8 mouse cellular contexts compared by ENCODE assay signal in the genomic region with DNA sequence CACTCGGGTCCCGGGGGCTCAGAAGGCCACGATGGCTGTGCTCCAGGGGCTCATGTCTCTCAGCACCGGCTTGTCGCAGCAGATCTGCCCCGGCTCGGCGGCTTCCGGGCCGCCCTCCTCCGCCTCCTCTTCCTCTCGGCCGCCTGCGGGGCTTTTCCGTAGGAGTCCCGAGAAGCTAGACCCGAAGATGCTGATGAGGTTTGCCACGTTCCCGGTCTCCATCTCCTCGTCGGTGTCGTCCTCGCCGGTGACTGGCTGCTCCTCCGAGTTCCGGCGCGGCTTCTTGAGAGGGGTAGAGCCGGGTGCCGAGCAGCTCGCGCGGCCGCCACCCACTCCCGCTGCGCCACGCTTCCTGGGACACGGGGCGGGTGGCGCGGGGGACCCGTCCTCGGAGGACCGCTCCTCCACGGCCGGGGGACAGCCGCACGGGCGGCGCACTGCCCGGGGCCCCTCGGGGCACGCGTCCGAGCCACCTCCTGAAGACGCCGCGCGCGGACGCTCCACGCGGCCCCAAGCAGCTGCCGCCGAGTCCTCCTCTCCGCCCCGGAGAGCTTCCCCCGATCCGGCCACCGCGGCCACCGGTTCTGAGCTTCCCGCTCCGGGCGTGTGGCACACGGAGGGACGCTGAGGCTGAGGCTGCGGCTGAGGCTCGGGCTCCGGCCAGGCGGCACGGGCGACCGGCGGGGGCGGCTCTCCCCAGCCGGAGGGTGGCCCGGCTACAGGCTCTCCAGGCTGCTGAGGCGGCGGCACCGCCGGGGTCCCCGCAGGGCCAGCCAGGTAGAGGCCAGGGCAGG. TPM values are rescaled to one million over a fixed set of nuclear protein-coding genes. Genes with fewer than 3 reads are reported as not detected.
DNase-seq lines count a peak whose midpoint lies in the region; ATAC-seq and TF ChIP-seq lines count a peak whose summit lies in the region.

No protein-coding gene starts in this region.

- H3K27ac ChIP-seq in layer of hippocampus, adult 2 months: peak overlapping the region; percentile 99
- H3K27ac ChIP-seq in limb, embryonic 14.5 days (replicated peaks; ENCODE audit: low read depth, low read length): peak overlapping the region; percentile 79
- H3K27ac ChIP-seq in midbrain, embryonic 16.5 days (ENCODE audit: low read length): peak overlapping the region; percentile 91

- no peaks in the 10 kb centered on the region for H3K27me3 ChIP-seq in limb, embryonic 14.5 days (ENCODE audit: control insufficient read depth, insufficient read depth, low read length)
- no peaks in the 10 kb centered on the region for H3K27me3 ChIP-seq in midbrain, embryonic 16.5 days (ENCODE audit: control insufficient read depth, insufficient read depth, low read depth, low read length)
- H3K27me3 ChIP-seq in splenic B cell, adult 2 months (ENCODE audit: control insufficient read depth, insufficient read depth, low read length, poor library complexity, severe bottlenecking): no peaks in the 10 kb centered on the region

- no peak for TF ChIP-seq CTCF in layer of hippocampus, adult 2 months (conservative IDR thresholded peaks at IDR 0.05)

- H3K4me1 ChIP-seq in limb, embryonic 14.5 days (ENCODE audit: control insufficient read depth, insufficient read depth, low read length): peaks cover 20% of the 10 kb centered on the region
- peaks cover 27% of the 10 kb centered on the region for H3K4me1 ChIP-seq in midbrain, embryonic 16.5 days (ENCODE audit: control insufficient read depth, insufficient read depth, low read length)

- no peaks in the 10 kb centered on the region for H3K36me3 ChIP-seq in limb, embryonic 14.5 days (ENCODE audit: control insufficient read depth, insufficient read depth, low read length)
- no peaks in the 10 kb centered on the region for H3K36me3 ChIP-seq in midbrain, embryonic 16.5 days (ENCODE audit: control insufficient read depth, insufficient read depth, low read length)
- H3K36me3 ChIP-seq in splenic B cell, adult 2 months (ENCODE audit: control insufficient read depth, insufficient read depth, low read length, poor library complexity, severe bottlenecking): peaks cover 4% of the 10 kb centered on the region

- H3K9me3 ChIP-seq in limb, embryonic 14.5 days (ENCODE audit: control insufficient read depth, low read length): no peaks in the 10 kb centered on the region
- no peaks in the 10 kb centered on the region for H3K9me3 ChIP-seq in midbrain, embryonic 16.5 days (replicated peaks; ENCODE audit: control insufficient read depth, low read length, poor library complexity, severe bottlenecking)

- DNase-seq in layer of hippocampus, adult 2 months (ENCODE audit: low spot score in 2 of 2): peak in 1 of 2 experiments; percentile 59
- no peak for DNase-seq in layer of hippocampus, adult 9-10 months (ENCODE audit: low spot score)
- peak; percentile 55 for DNase-seq in cerebellum, adult 8-10 months
- peak; percentile 64 for DNase-seq in gastrocnemius, postnatal 14 days
- no peak for DNase-seq in limb, embryonic 14.5 days (ENCODE audit: low spot score)
- DNase-seq in splenic B cell, adult 2 months (ENCODE audit: low read depth, low spot score): peak; percentile 65

- peak overlapping the region; percentile 97 for H3K9ac ChIP-seq in limb, embryonic 14.5 days (ENCODE audit: low read depth, low read length, severe bottlenecking)
- peak overlapping the region; percentile 99 for H3K9ac ChIP-seq in midbrain, embryonic 16.5 days (ENCODE audit: low read depth, low read length)

- WGBS in limb, embryonic 14.5 days: under 1% methylated on average over 43 of the region's 93 CpGs
- 0% methylated on average over 75 of the region's 93 CpGs for WGBS in midbrain, embryonic 16.5 days

- peak overlapping the region; percentile 93 for H3K4me3 ChIP-seq in layer of hippocampus, adult 2 months
- H3K4me3 ChIP-seq in limb, embryonic 14.5 days (replicated peaks; ENCODE audit: low read length): peak overlapping the region; percentile 98
- H3K4me3 ChIP-seq in midbrain, embryonic 16.5 days (ENCODE audit: low read depth, low read length): peak overlapping the region; percentile 96

- TF ChIP-seq POLR2A in limb, embryonic 14.5 days (IDR thresholded peaks at IDR 0.05; ENCODE audit: borderline replicate concordance, extremely low read depth, insufficient read depth, insufficient read length): no peak

- peak; percentile 27 for ATAC-seq in inflammation-experienced regulatory T-cells, adult 6 months
- ATAC-seq in limb, embryonic 14.5 days (ENCODE audit: low FRiP score, low read depth): no peak; the same call in 1 of the 2 replicates
- peak; percentile 69 for ATAC-seq in midbrain, embryonic 16.5 days

- H3K4me2 ChIP-seq in limb, embryonic 14.5 days (replicated peaks; ENCODE audit: low read depth, low read length, severe bottlenecking): peak overlapping the region; percentile 69
- peak overlapping the region; percentile 53 for H3K4me2 ChIP-seq in midbrain, embryonic 16.5 days (ENCODE audit: low read length)

- intact Hi-C loops in gastrocnemius, postnatal 14 days (cut with DNase I; ENCODE audit: low total_unique reads): loop anchor here (10.0 kb wide), 1 partner anchor 46 kb away; a partner anchor contains a TSS

RNA-seq across cellular contexts. Expression of a gene that starts 0.8 kb away (rescaled TPM):
- 10 to 100 TPM; 26.5 to 28.1 TPM for total RNA-seq in layer of hippocampus, adult 2 months (2021)
- 1 to 10 TPM; 4.6 to 6.4 TPM for total RNA-seq in gastrocnemius, postnatal 14 days (2021)
- 10 to 100 TPM in 1 of 3 experiments, 1 to 10 TPM in 2; 6.6 to 12.8 (median 7.5) TPM for polyA plus RNA-seq in inflammation-experienced regulatory T-cells, adult 6 months (2017; shearing (Covaris generic))
- 25.1 and 25.3 TPM in 2 replicates for polyA plus RNA-seq in limb, embryonic 14.5 days (2012; rRNA removed)
- 13.6 and 16.2 TPM in 2 replicates for polyA plus RNA-seq in limb, embryonic 14.5 days (2014; fragmentation: Nextera tagmentation; extraction: Ambion mirVana)
- 4.8 and 4.9 TPM in 2 replicates for polyA plus RNA-seq in midbrain, embryonic 16.5 days (2015; fragmentation: Nextera tagmentation; extraction: Ambion mirVana)

RNA-seq across cellular contexts. Expression of a gene that starts 47.9 kb away (rescaled TPM):
- total RNA-seq in layer of hippocampus, adult 2 months (2021): 1 to 10 TPM; 3.2 to 3.3 TPM
- 1 to 10 TPM; 5.7 TPM for total RNA-seq in gastrocnemius, postnatal 14 days (2021)
- polyA plus RNA-seq in inflammation-experienced regulatory T-cells, adult 6 months (2017; shearing (Covaris generic)): 10 to 100 TPM; 14.3 to 23.5 (median 22.1) TPM
- 6.9 and 8.2 TPM in 2 replicates for polyA plus RNA-seq in limb, embryonic 14.5 days (2012; rRNA removed)
- 10.5 TPM in 2 replicates for polyA plus RNA-seq in limb, embryonic 14.5 days (2014; fragmentation: Nextera tagmentation; extraction: Ambion mirVana)
- polyA plus RNA-seq in midbrain, embryonic 16.5 days (2015; fragmentation: Nextera tagmentation; extraction: Ambion mirVana): 1.3 and 1.6 TPM in 2 replicates

RNA-seq across cellular contexts. Expression of a gene that starts 59.8 kb away (rescaled TPM):
- 100 to 1,000 TPM; 124 to 129 TPM for total RNA-seq in layer of hippocampus, adult 2 months (2021)
- 10 to 100 TPM; 14.4 to 20.8 TPM for total RNA-seq in gastrocnemius, postnatal 14 days (2021)
- 10 to 100 TPM; 50.2 to 72.7 (median 54.4) TPM for polyA plus RNA-seq in inflammation-experienced regulatory T-cells, adult 6 months (2017; shearing (Covaris generic))
- polyA plus RNA-seq in limb, embryonic 14.5 days (2012; rRNA removed): 80.1 and 85.2 TPM in 2 replicates
- polyA plus RNA-seq in limb, embryonic 14.5 days (2014; fragmentation: Nextera tagmentation; extraction: Ambion mirVana): 89.9 and 111 TPM in 2 replicates
- 94.0 and 111 TPM in 2 replicates for polyA plus RNA-seq in midbrain, embryonic 16.5 days (2015; fragmentation: Nextera tagmentation; extraction: Ambion mirVana)

Comparison
In these comparisons a context has a peak if more than half of its experiments do, and no peak if none do; other contexts are left out.
1. DNase-seq: peak in cerebellum, adult 8-10 months (single experiment), gastrocnemius, postnatal 14 days (single experiment) and splenic B cell, adult 2 months (single experiment); none in layer of hippocampus, adult 9-10 months (single experiment) and limb, embryonic 14.5 days (single experiment).
2. Peak in every context shown above with its lines, with median percentiles within 50 percentile points of each other: H3K27ac ChIP-seq and H3K4me3 ChIP-seq.